Mouse (Mus musculus): ENCODE data around the gene Mutyh.

Mutyh gene

DNA sequence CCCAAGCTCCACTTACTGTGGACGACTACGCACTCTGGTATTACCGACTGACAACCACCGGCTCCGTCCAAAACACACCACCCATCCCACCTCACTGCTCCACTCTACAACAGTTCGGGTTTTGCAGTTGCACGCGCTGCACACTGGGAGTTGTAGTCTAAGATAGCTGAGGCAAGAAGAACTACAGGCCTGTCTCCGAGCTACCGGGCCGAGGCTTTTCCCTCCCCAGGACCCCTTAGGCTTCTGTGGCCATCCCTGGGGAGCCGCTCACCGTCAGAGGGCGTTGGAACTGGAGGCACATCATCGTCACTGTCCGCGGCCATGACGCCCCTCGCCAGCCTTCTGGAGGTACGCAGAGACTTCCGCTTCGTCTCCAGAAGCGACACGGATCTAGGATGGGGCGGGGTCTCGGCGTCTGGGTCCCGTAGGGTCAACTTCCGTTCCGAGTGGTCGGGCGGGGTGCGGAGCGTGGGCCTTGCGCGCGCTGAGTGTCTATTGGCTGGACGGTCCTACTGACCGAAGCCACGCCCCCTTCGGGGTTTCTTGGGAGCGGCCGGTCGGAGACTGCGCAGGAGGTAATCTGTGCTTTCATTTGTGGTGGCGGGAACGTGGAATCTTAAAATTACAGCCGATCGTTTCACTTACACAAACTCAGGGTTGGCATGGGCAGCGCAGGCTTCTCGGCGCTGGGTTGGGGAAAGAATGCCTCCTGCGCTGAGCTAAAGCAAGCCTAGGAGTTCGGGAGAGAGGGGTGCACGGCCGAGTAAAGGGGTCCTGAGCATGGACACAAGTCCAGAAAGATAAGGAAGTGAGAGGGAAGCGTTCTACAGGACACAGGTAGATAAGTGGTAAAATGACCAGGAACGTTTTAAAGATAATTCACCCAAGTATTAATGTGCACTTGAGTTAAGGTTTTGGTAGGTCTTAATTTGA, at the start of gene Mutyh, which contains the start of gene Toe1:
Gene Mutyh, plus strand, starts transcription at position 527 of the 933 bp plus-strand sequence.
Gene Toe1, minus strand, starts transcription at position 444 of the 933 bp plus-strand sequence.
- peak; percentile 98 for DNase-seq (ENCODE audit: low read depth, low spot score)

GRCm38 (mm10) chr4:116761914-116762313, 45.6 kb upstream of the Mutyh start:
- DNase-seq (ENCODE audit: low read depth, low spot score): no peak

DNA sequence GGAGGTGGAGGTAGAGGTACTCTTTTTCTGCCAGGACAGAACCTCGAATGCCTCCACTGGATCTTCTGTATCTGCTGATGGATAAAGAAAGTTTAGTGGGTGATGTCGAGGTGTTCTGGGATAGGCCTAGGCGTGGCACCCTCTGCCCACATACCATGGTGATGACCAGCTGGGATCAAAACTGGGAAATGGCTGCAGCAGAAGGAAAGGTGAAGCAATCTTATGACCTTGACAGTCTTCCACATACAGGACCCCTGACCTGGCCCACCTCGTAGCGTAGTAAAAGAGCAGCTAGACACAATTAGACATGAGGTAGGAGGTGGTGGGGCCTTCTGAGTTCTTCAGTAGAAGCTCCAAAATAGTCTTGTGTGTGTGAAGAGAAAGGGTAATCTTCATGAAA, 43.5 kb upstream of the Mutyh start:
- DNase-seq (ENCODE audit: low read depth, low spot score): no peak

DNA sequence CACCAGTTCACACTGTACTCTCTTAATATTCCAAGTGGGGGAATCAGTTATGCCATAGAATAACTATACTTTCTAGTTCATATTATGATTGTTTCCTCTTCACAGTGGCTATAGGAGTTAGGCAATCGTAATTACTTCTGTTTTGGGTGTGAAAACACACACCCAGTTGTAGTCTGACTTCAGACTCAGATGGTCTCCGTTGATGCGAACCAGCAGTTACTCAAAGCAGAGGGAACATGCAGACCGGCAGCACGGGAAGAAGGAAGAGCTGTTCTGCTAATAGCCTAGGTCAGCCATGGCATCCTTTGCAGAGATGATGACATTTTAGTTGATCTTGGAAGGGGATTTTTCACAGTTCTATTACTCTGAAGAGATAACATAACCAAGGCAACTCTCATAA, 39.0 kb upstream of the Mutyh start:
- DNase-seq (ENCODE audit: low read depth, low spot score): no peak

DNA sequence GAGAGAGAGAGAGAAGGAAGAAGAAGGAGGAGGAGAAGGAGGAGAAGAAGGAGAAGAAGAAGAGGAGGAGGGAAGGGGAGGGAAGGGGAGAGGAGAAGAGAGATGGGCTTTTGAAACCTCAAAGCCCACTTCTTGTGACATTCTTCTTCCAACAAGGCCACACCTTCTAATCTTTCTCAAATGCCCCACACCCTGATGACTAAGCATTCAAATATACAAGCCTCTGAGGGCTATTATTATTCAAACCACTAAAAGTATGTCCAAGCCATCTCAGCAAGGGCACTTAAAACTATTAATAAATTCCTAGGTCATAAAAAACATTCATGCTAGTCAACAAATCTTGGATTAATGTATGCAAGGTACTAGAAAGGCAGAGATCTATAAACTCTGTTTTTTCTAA, 38.5 kb upstream of the Mutyh start:
- no peak for DNase-seq (ENCODE audit: low read depth, low spot score)

GRCm38 (mm10) chr4:116776391-116776790, 31.1 kb upstream of the Mutyh start:
- DNase-seq (ENCODE audit: low read depth, low spot score): peak; percentile 41

GRCm38 (mm10) chr4:116777079-116777478, 30.4 kb upstream of the Mutyh start:
- DNase-seq (ENCODE audit: low read depth, low spot score): no peak

- DNase-seq (ENCODE audit: low read depth, low spot score): peak; percentile 87
These were observed 27.0 kb upstream of the Mutyh start for GRCm38 (mm10) chr4:116780541-116780940.

GRCm38 (mm10) chr4:116781366-116781765, 26.2 kb upstream of the Mutyh start:
- DNase-seq (ENCODE audit: low read depth, low spot score): no peak

GRCm38 (mm10) chr4:116782171-116782570, 25.4 kb upstream of the Mutyh start:
- peak; percentile 82 for DNase-seq (ENCODE audit: low read depth, low spot score)

- DNase-seq (ENCODE audit: low read depth, low spot score): peak; percentile 53
These were observed 20.9 kb upstream of the Mutyh start for GRCm38 (mm10) chr4:116786587-116786986.

GRCm38 (mm10) chr4:116787985-116788760, 19.4 kb upstream of the Mutyh start:
- no peak for DNase-seq (ENCODE audit: low read depth, low spot score)

GRCm38 (mm10) chr4:116788956-116789355, 18.6 kb upstream of the Mutyh start:
- DNase-seq (ENCODE audit: low read depth, low spot score): peak; percentile 88

GRCm38 (mm10) chr4:116792453-116792852, 15.1 kb upstream of the Mutyh start:
- DNase-seq (ENCODE audit: low read depth, low spot score): no peak

GRCm38 (mm10) chr4:116794273-116794672, 13.2 kb upstream of the Mutyh start:
- DNase-seq (ENCODE audit: low read depth, low spot score): no peak

GRCm38 (mm10) chr4:116796442-116797110, 10.9 kb upstream of the Mutyh start:
- no peak for DNase-seq (ENCODE audit: low read depth, low spot score)

DNA sequence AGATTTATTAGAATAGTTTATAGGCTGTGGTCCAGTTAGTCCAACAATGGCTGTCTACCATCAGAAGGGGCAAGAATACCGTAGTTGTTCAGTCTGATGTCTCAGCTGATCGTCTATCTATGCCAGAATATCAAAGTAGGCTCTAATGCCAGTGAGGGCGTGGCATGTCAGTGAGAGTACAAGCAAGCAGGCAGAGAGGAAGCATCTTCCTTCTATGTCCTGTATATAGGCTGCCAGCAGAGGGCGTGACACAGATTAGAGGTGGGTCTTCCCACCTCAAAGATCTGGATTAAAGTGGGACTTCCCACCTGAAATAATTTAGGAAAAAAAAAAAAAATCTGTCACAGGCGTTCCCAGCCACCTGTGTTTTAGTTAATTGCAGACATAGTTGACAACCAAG, 7.6 kb upstream of the Mutyh start:
- peak; percentile 76 for DNase-seq (ENCODE audit: low read depth, low spot score)

GRCm38 (mm10) chr4:116811012-116811411, 3.5 kb downstream of the Mutyh start:
- no peak for DNase-seq (ENCODE audit: low read depth, low spot score)

DNA sequence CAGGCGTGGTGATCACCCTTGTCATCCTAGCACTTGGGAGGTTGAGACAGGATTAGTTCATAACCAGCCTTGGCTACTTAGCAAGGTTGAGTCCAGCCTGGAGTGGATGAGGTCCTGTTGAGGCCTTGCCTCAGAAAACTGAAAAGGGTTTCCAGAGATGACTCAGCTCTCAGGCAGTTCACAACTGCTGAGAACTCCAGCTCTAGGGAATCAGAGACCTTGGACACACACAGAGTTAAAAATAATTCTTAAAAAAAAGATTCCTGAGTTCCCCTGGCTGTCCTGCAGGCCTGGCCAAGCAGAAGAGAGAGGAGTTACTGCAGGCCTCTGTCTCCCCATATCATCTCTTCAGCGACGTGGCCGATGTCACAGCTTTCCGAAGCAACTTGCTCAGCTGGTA, 7.8 kb downstream of the Mutyh start:
- no peak for DNase-seq (ENCODE audit: low read depth, low spot score)

DNA sequence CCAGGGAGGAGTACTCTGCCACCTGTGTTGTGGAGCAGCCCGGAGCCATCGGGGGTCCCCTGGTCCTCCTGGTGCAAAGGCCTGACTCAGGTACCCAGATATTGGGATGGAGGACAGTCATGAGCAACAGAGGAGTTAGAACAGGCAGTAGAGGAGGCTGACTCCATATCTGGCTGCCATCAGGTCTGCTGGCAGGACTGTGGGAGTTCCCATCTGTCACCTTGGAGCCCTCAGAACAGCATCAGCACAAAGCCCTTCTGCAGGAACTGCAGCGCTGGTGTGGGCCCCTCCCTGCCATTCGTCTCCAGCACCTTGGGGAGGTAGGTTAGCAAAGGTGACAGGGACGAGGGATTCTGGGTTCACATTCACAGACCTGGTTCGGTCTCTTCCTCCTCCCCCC, 10.0 kb downstream of the Mutyh start:
- DNase-seq (ENCODE audit: low read depth, low spot score): no peak

- DNase-seq (ENCODE audit: low read depth, low spot score): peak; percentile 53
These were observed 12.7 kb downstream of the Mutyh start for GRCm38 (mm10) chr4:116819968-116820901.

Data from ES-CJ7 (cell line).